Mouse (Mus musculus) testis, adult 2 months (tissue): ENCODE results near the gene Mink1.

Experiments
- CTCF ChIP-seq: fragments of 200-500 bp; IDR thresholded peaks from 2 replicates; pipeline ENCODE4 v1.5.1; 2012; ENCODE audit warnings: low read depth, mild to moderate bottlenecking, inconsistent platforms, low read length, moderate library complexity; ENCODE audit not compliant: control insufficient read depth, insufficient read depth, insufficient replicate concordance
- POLR2A ChIP-seq: fragments of 200-500 bp; IDR thresholded peaks from 2 replicates; pipeline ENCODE4 v1.6.1; 2012; ENCODE audit warnings: low read depth, mild to moderate bottlenecking, inconsistent platforms, low read length, moderate library complexity; ENCODE audit not compliant: control insufficient read depth

DNA sequence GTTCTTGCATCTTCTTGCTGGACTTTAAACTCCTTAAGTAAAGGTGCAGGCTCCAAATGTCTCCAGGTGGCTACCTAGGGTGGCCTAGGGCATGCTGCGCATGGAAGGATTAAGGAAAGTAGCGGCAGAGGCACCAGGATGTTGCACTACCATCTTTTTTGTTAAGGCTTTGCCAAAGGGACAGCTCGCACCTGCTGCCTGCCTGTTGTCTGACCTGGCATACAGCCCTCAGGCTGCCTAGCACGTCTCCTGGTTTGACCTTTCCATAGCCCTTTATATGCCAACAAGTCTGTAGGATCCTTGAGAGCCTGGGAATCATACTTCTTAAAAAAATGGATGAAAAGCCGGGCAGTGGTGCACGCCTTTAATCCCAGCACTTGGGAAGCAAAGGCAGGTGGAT is 80.4 kb downstream of the Mink1 start:
- TF ChIP-seq CTCF (no peak), POLR2A (no peak)
